Mouse (Mus musculus) kidney, postnatal 0 days (tissue): Measurements from ENCODE around the gene Adam1b. TPM values are rescaled to one million over a fixed set of nuclear protein-coding genes. Genes with fewer than 3 reads are reported as not detected.
"Not testable (repeated sequence)": the region's sequence is repeated elsewhere in the genome, so short reads cannot be mapped to it uniquely, and the experiment has no call there.

Experiments used
- ATAC-seq: fragments of 200-750 bp; cut with Nextera tagmentation; replicated peaks from 2 replicates; pipeline ENCODE4 v1.8.0; 2017; ENCODE audit warnings: low read depth, moderate number of reproducible peaks, moderate TSS enrichment, moderate library complexity; ENCODE audit not compliant: low FRiP score
- DNase-seq: peaks from one replicate; pipeline ENCODE4 v3.0.0-alpha.2; 2016; ENCODE audit warnings: low spot score
- H3K27ac ChIP-seq: fragments of 300-500 bp; sonication (generic); 2 replicates; pipeline ENCODE4 v1.5.1; 2014; ENCODE audit warnings: mild to moderate bottlenecking
- H3K27me3 ChIP-seq: fragments of 300-500 bp; sonication (generic); 2 replicates; pipeline ENCODE4 v1.6.1; 2014; ENCODE audit warnings: low read length, mixed read lengths; ENCODE audit not compliant: insufficient read depth
- H3K36me3 ChIP-seq: fragments of 300-500 bp; sonication (generic); 2 replicates; pipeline ENCODE4 v1.6.1; 2014; ENCODE audit warnings: low read length, mixed read lengths; ENCODE audit not compliant: insufficient read depth
- H3K4me1 ChIP-seq: fragments of 300-500 bp; sonication (generic); replicated peaks from 2 replicates; pipeline ENCODE4 v1.6.1; 2014; ENCODE audit warnings: antibody characterized with exemption, low read length, mixed read lengths; ENCODE audit not compliant: insufficient read depth
- H3K4me2 ChIP-seq: fragments of 300-500 bp; sonication (generic); 2 replicates; pipeline ENCODE4 v1.6.1; 2014; ENCODE audit warnings: mild to moderate bottlenecking, low read length, moderate library complexity, mixed read lengths
- H3K4me3 ChIP-seq: fragments of 300-500 bp; sonication (generic); replicated peaks from 2 replicates; pipeline ENCODE4 v1.5.1; 2014; ENCODE audit warnings: low read depth, low read length
- H3K9ac ChIP-seq: fragments of 300-500 bp; sonication (generic); 2 replicates; pipeline ENCODE4 v1.6.1; 2014; ENCODE audit warnings: low read depth, low read length
- H3K9me3 ChIP-seq: fragments of 300-500 bp; sonication (generic); replicated peaks from 2 replicates; pipeline ENCODE4 v1.6.1; 2016; ENCODE audit warnings: low read length, inconsistent platforms, mixed read lengths
- CTCF ChIP-seq: IDR thresholded peaks from 2 replicates; pipeline ENCODE4 v1.5.1; 2016; ENCODE audit warnings: antibody characterized with exemption, low read depth, mild to moderate bottlenecking, moderate library complexity
- WGBS: fragments of 180-500 bp; shearing (Covaris S2); extraction: QIAGEN DNeasy Blood & Tissue Kit; methylation state at CpG from one replicate; pipeline ENCODE4 v1.1.7; 2014; 5-methylcytosine and 5-hydroxymethylcytosine counted together
- polyA plus RNA-seq: library from polyadenylated mRNA; unstranded; fragments of >200 nt; fragmentation: Nextera tagmentation; extraction: Ambion mirVana; gene quantifications from 2 replicates; pipeline ENCODE4 v1.2.1, GENCODE M21; 2015

Gene Adam1b
- polyA plus RNA-seq, 1 experiment from 2014 or later: 0.12 TPM

DNA sequence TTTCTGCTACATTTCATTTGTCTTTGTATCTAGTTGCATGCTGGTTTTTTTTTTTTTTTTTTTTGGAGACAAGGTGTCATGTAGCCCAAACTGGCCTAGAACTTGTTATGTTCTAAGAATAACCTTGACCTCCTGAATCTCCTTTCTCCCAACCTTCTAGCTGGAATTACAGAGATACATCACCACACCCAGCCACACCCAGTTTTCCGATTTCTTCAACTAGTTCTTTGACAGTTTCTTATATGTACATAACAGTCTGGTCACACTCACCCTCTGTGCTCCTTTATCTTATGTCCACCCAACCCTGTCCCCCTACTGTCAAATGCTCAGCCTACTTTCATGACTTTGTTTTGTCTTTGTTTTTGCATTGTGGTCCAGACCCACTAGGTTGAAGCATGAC lies 3.6 kb upstream of the Adam1b start:
- Histone ChIP-seq H3K4me3 (no peak overlapping the region), H3K27me3 (no peaks in the 10 kb centered on the region), H3K4me1 (no peaks in the 10 kb centered on the region), H3K9ac (no peak overlapping the region), H3K9me3 (no peaks in the 10 kb centered on the region), H3K4me2 (no peak overlapping the region), H3K27ac (no peak overlapping the region), H3K36me3 (no peaks in the 10 kb centered on the region)
- no peak for TF ChIP-seq CTCF
- 81% methylated on average over 1 of the region's 1 CpGs for WGBS
- DNase-seq (no peak), ATAC-seq (no peak)

DNA sequence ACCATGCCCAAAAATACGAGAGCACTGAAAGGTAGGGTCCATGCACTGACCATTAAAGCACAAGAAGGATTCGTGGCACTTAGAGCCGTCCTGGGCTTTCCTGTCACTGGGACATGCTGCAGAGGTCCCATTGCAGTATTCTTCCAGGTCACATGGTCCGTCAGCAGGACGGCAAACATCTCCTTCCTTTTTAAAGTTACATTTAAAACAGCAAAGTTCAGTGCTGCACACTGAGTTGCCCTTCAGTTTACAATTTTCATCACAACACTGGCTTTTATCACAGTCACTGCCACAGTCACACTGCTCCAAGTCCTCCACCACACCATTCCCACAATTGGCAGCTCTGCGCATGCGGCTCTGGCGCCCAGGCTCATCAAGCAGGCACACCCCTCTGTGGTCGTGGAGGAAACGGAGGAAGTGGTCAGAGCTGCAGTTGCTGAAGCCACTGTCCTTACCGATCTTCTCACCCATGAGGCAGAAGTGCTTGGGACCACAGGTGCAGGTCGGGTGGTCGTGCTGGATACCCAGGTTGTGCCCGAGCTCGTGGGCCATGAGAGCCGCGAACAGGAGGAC lies 1.7 kb downstream of the Adam1b start:
- H3K4me3 ChIP-seq, H3K4me1 ChIP-seq, H3K4me2 ChIP-seq, H3K9ac ChIP-seq, H3K9me3 ChIP-seq, DNase-seq, ATAC-seq, H3K36me3 ChIP-seq, H3K27ac ChIP-seq, H3K27me3 ChIP-seq: not testable (repeated sequence)
- WGBS: 71% methylated on average over 11 of the region's 17 CpGs

DNA sequence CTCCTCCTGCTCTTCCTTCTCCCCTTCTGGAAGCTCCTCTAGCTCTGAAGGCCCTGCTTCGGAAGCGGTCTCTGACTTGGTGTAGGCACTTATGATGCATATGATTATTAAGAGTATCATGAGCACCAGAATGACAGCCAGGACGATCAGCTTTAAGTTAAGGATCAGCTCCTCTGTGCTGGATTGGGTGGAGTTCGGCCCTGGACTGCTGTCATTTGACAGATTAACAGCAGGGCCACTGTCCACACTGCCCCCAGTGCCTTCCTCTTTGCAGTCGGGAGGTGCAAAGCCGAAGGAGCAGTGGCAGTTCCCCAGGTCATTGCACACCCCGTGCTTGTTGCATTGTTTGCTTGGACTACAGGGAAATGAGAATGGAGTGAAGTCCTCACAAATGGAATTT lies 2.5 kb downstream of the Adam1b start:
- no peak overlapping the region for H3K9ac ChIP-seq
- no peak overlapping the region for H3K27ac ChIP-seq
- H3K36me3 ChIP-seq: no peaks in the 10 kb centered on the region
- no peaks in the 10 kb centered on the region for H3K4me1 ChIP-seq
- DNase-seq: no peak
- no peaks in the 10 kb centered on the region for H3K27me3 ChIP-seq
- TF ChIP-seq CTCF: no peak
- 53% methylated on average over 7 of the region's 7 CpGs for WGBS
- no peak overlapping the region for H3K4me2 ChIP-seq
- no peak for ATAC-seq
- no peak overlapping the region for H3K4me3 ChIP-seq
- H3K9me3 ChIP-seq: no peaks in the 10 kb centered on the region

DNA sequence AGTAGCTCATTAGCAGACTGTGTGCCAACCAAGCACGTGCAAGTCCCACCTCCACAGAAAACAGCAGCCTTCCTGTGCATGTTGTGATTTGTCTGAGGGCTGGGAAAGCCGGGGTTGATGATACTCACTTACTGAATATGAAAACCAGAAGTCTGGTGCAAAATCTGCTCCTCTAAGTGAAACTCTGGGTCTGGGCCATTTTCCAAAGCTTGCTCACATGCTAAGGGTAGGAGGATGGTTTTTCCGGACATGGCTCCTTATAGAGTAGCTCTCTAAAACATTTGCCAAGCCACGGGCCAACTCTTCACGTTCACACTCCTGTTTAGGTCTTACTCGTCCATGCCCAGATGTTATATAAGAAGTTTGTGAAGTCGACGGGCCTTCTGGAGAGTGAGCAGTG lies 9.9 kb downstream of the Adam1b start:
- no peak overlapping the region for H3K27ac ChIP-seq
- no peak for ATAC-seq
- no peak for TF ChIP-seq CTCF

DNA sequence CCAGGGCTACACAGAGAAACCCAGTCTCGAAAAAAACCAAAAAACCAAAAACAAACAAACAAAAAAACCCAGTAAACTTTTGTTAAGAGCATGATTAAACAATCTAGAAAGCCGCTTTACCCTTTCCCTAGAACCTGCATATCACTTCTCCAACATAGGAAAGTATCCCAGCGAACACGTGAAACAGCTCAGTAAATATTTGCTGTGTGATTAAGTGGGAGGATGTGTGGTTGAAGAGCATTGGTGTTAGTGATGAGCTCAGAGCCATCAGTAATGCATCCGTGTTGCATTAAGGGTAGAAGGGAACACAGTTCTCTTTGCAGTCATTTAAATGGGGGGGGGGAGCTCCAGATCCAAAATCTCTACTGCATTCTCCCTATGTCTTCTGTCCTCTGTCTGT lies 18.4 kb downstream of the Adam1b start:
- DNase-seq (no peak), ATAC-seq (no peak)
- WGBS: 80% methylated on average over 5 of the region's 5 CpGs
- Histone ChIP-seq H3K9me3 (no peaks in the 10 kb centered on the region), H3K9ac (no peak overlapping the region), H3K4me1 (no peaks in the 10 kb centered on the region), H3K27me3 (no peaks in the 10 kb centered on the region), H3K4me3 (no peak overlapping the region), H3K36me3 (no peaks in the 10 kb centered on the region), H3K4me2 (no peak overlapping the region), H3K27ac (no peak overlapping the region)
- TF ChIP-seq CTCF: no peak

More for the DNA sequence above, 9.9 kb downstream of the Adam1b start:
- Histone ChIP-seq H3K9ac (no peak overlapping the region), H3K36me3 (no peaks in the 10 kb centered on the region), H3K4me1 (no peaks in the 10 kb centered on the region), H3K4me2 (no peak overlapping the region), H3K27me3 (no peaks in the 10 kb centered on the region), H3K4me3 (no peak overlapping the region), H3K9me3 (no peaks in the 10 kb centered on the region)
- no peak for DNase-seq
- WGBS: 69% methylated on average over 8 of the region's 8 CpGs

DNA sequence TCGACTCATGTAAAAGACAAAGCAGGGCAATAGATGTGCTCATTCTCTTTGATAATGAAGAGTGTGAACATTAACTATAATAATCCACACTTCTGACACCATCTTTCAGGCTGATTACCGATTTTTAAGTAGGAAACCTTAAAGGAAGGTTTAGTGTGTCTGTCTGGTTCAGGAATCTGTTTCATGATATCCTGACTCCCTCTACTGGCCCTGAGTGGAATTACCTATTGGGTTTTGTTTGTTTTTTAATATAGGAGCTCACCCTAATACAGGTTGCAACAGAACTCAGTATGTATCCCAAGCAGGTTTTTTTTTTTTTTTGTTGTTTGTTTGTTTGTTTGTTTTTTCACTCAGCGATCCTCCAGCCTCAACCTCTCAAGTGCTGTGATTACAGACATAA lies 25.6 kb downstream of the Adam1b start:
- no peak overlapping the region for H3K9ac ChIP-seq
- H3K4me2 ChIP-seq: no peak overlapping the region
- DNase-seq (peak; percentile 87), ATAC-seq (no peak)
- WGBS: 32% methylated on average over 3 of the region's 3 CpGs
- H3K9me3 ChIP-seq: no peaks in the 10 kb centered on the region
- no peaks in the 10 kb centered on the region for H3K36me3 ChIP-seq
- H3K4me1 ChIP-seq: no peaks in the 10 kb centered on the region
- H3K4me3 ChIP-seq: no peak overlapping the region
- peak; percentile 86 for TF ChIP-seq CTCF
- no peaks in the 10 kb centered on the region for H3K27me3 ChIP-seq
- no peak overlapping the region for H3K27ac ChIP-seq

DNA sequence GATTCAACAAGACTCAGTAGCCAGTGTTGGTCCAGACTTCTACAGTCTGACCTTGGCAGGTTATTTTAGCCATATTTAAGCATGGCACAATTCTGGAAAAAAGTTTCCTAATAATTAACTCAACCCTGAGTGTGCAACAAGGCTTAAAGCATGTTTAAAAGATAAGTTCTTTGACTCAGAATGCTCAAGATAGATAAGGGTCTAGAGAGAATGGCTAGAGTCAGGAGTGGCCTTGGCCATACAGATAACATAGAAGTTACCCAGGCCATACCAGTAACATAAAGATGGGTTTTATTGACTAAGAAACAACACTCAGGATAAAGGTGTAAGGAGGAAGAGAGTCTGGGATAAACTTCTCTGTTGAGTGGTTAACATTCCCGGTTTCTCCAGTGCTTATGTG lies 27.2 kb downstream of the Adam1b start:
- 86% methylated on average over 1 of the region's 1 CpGs for WGBS
- no peak for TF ChIP-seq CTCF
- H3K9me3 ChIP-seq: no peaks in the 10 kb centered on the region
- H3K4me3 ChIP-seq: no peak overlapping the region
- DNase-seq (no peak), ATAC-seq (no peak)
- no peak overlapping the region for H3K9ac ChIP-seq
- H3K36me3 ChIP-seq: no peaks in the 10 kb centered on the region
- H3K4me1 ChIP-seq: no peaks in the 10 kb centered on the region
- H3K27ac ChIP-seq: no peak overlapping the region
- no peaks in the 10 kb centered on the region for H3K27me3 ChIP-seq
- no peak overlapping the region for H3K4me2 ChIP-seq
